Mouse (Mus musculus) embryonic facial prominence, embryonic 11.5 days (tissue): ENCODE data around the gene Pitpnc1. TPM values are rescaled to one million over a fixed set of nuclear protein-coding genes. Genes with fewer than 3 reads are reported as not detected.

Experiments
- ATAC-seq: fragments of 200-750 bp; cut with Nextera tagmentation; replicated peaks from 2 replicates; pipeline ENCODE4 v1.8.0; 2017; ENCODE audit warnings: low read depth; ENCODE audit not compliant: insufficient number of reproducible peaks, low FRiP score, low TSS enrichment
- DNase-seq: peaks from one replicate; pipeline ENCODE4 v3.0.0-alpha.2; 2015; ENCODE audit warnings: low spot score
- H3K27ac ChIP-seq: fragments of 300-500 bp; sonication (generic); replicated peaks from 2 replicates; pipeline ENCODE4 v1.5.1; 2014; ENCODE audit warnings: mild to moderate bottlenecking, low read depth, low read length, control low read depth
- H3K27me3 ChIP-seq: fragments of 300-500 bp; sonication (generic); 2 replicates; pipeline ENCODE4 v1.6.1; 2014; ENCODE audit warnings: mild to moderate bottlenecking, low read length, moderate library complexity, mixed read lengths; ENCODE audit not compliant: control insufficient read depth, insufficient read depth
- H3K36me3 ChIP-seq: fragments of 300-500 bp; sonication (generic); replicated peaks from 2 replicates; pipeline ENCODE4 v1.6.1; 2014; ENCODE audit warnings: low read depth, mild to moderate bottlenecking, low read length, moderate library complexity, mixed read lengths; ENCODE audit not compliant: control insufficient read depth, insufficient read depth
- H3K4me1 ChIP-seq: fragments of 300-500 bp; sonication (generic); 2 replicates; pipeline ENCODE4 v1.6.1; 2014; ENCODE audit warnings: low read length, mixed read lengths; ENCODE audit not compliant: control insufficient read depth, insufficient read depth
- H3K4me2 ChIP-seq: fragments of 300-500 bp; sonication (generic); 2 replicates; pipeline ENCODE4 v1.6.1; 2014; ENCODE audit warnings: low read depth, mild to moderate bottlenecking, control low read depth, low read length, moderate library complexity
- H3K4me3 ChIP-seq: fragments of 300-500 bp; sonication (generic); 2 replicates; pipeline ENCODE4 v1.5.1; 2014; ENCODE audit warnings: low read depth, low read length, control low read depth
- H3K9ac ChIP-seq: fragments of 300-500 bp; sonication (generic); replicated peaks from 2 replicates; pipeline ENCODE4 v1.6.1; 2014; ENCODE audit warnings: mild to moderate bottlenecking, control low read depth, low read length
- H3K9me3 ChIP-seq: fragments of 300-500 bp; sonication (generic); replicated peaks from 2 replicates; pipeline ENCODE4 v1.6.1; 2016; ENCODE audit warnings: mild to moderate bottlenecking, low read length, inconsistent platforms, mixed read lengths; ENCODE audit not compliant: control insufficient read depth
- WGBS: fragments of 180-500 bp; shearing (Covaris S2); extraction: QIAGEN DNeasy Blood & Tissue Kit; methylation state at CpG from one replicate; pipeline ENCODE4 v1.1.7; 2014; 5-methylcytosine and 5-hydroxymethylcytosine counted together
- polyA plus RNA-seq: library from polyadenylated mRNA; unstranded; fragments of >200 nt; fragmentation: Nextera tagmentation; extraction: Ambion mirVana; gene quantifications from 2 replicates; pipeline ENCODE4 v1.2.1, GENCODE M21; 2014

The Pitpnc1 gene
- polyA plus RNA-seq, 1 experiment from 2014 or later = 45.1 TPM

GRCm38 (mm10) chr11:107276898-107277297 is 193.6 kb downstream of the Pitpnc1 start:
- Histone ChIP-seq H3K9me3 (no peaks in the 10 kb centered on the region), H3K4me1 (peaks cover 3% of the 10 kb centered on the region), H3K27me3 (no peaks in the 10 kb centered on the region), H3K4me3 (no peak overlapping the region), H3K9ac (no peak overlapping the region), H3K36me3 (no peaks in the 10 kb centered on the region; the same call in 1 of the 2 replicates), H3K27ac (no peak overlapping the region), H3K4me2 (no peak overlapping the region)
- ATAC-seq (no peak), DNase-seq (no peak)
- WGBS = 64% methylated on average over 7 of the region's 7 CpGs

DNA sequence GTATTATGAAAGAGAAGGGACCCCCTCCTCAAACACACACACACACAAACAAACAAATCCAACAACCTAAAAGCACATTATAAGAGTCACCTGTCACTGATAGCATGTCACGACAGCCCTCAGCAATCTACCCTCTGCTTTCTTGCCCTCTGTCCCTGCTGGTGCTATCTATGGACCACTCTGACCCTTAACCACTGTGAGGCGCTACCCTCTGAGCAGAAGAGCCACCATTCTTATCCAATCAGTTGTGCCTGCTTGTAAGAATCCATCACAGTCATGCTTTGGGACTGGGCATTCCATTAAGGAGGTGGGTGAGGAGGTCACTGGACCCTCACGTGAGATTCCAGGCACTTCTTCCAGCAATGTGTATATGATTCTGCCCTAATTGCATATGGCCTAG is 194.2 kb downstream of the Pitpnc1 start:
- Histone ChIP-seq H3K27ac (no peak overlapping the region), H3K27me3 (no peaks in the 10 kb centered on the region), H3K36me3 (no peaks in the 10 kb centered on the region; the same call in 1 of the 2 replicates), H3K4me2 (no peak overlapping the region), H3K9ac (no peak overlapping the region), H3K9me3 (no peaks in the 10 kb centered on the region), H3K4me1 (peaks cover 3% of the 10 kb centered on the region), H3K4me3 (no peak overlapping the region)
- ATAC-seq (no peak), DNase-seq (no peak)
- WGBS = 63% methylated on average over 3 of the region's 3 CpGs

GRCm38 (mm10) chr11:107275902-107276301 is 194.6 kb downstream of the Pitpnc1 start:
- WGBS = 31% methylated on average over 6 of the region's 6 CpGs
- Histone ChIP-seq H3K9me3 (no peaks in the 10 kb centered on the region), H3K36me3 (no peaks in the 10 kb centered on the region; the same call in 1 of the 2 replicates), H3K4me2 (no peak overlapping the region), H3K4me1 (peaks cover 3% of the 10 kb centered on the region), H3K9ac (no peak overlapping the region), H3K4me3 (no peak overlapping the region), H3K27ac (no peak overlapping the region), H3K27me3 (no peaks in the 10 kb centered on the region)
- ATAC-seq (no peak), DNase-seq (peak; percentile 59)

- Histone ChIP-seq H3K4me1 (peaks cover 3% of the 10 kb centered on the region), H3K4me2 (no peak overlapping the region), H3K4me3 (no peak overlapping the region), H3K27ac (no peak overlapping the region), H3K9me3 (no peaks in the 10 kb centered on the region), H3K27me3 (no peaks in the 10 kb centered on the region), H3K9ac (no peak overlapping the region), H3K36me3 (no peaks in the 10 kb centered on the region)
- DNase-seq = no peak
- no peak for ATAC-seq
- WGBS = 74% methylated on average over 9 of the region's 9 CpGs
These were observed 196.3 kb downstream of the Pitpnc1 start for GRCm38 (mm10) chr11:107274206-107274605.

- H3K4me1 ChIP-seq = no peaks in the 10 kb centered on the region
- H3K36me3 ChIP-seq = no peaks in the 10 kb centered on the region
- no peak overlapping the region for H3K9ac ChIP-seq
- 0 out of 2 replicates have a peak, but pooled peaks cover 3% of the 10 kb centered on the region for H3K9me3 ChIP-seq
- DNase-seq (no peak), ATAC-seq (no peak)
- WGBS = 88% methylated on average over 11 of the region's 11 CpGs
- H3K4me3 ChIP-seq = no peak overlapping the region
- no peaks in the 10 kb centered on the region for H3K27me3 ChIP-seq
- no peak overlapping the region for H3K27ac ChIP-seq
- no peak overlapping the region for H3K4me2 ChIP-seq
These were observed 198.0 kb downstream of the Pitpnc1 start for GRCm38 (mm10) chr11:107272351-107272975.

- H3K36me3 ChIP-seq = no peaks in the 10 kb centered on the region
- no peak overlapping the region for H3K9ac ChIP-seq
- no peak for DNase-seq
- H3K27ac ChIP-seq = no peak overlapping the region
- ATAC-seq = no peak
- H3K4me3 ChIP-seq = no peak overlapping the region
- 0 out of 2 replicates have a peak, but pooled peaks cover 3% of the 10 kb centered on the region for H3K9me3 ChIP-seq
- H3K4me2 ChIP-seq = no peak overlapping the region
- WGBS = 87% methylated on average over 9 of the region's 9 CpGs
- no peaks in the 10 kb centered on the region for H3K27me3 ChIP-seq
- no peaks in the 10 kb centered on the region for H3K4me1 ChIP-seq
These were observed 199.9 kb downstream of the Pitpnc1 start for GRCm38 (mm10) chr11:107270564-107270963.

- WGBS = 93% methylated on average over 3 of the region's 3 CpGs
- Histone ChIP-seq H3K9me3 (0 out of 2 replicates have a peak, but pooled peaks cover 3% of the 10 kb centered on the region), H3K27me3 (no peaks in the 10 kb centered on the region), H3K27ac (no peak overlapping the region), H3K9ac (no peak overlapping the region), H3K4me3 (no peak overlapping the region), H3K4me1 (no peaks in the 10 kb centered on the region), H3K36me3 (no peaks in the 10 kb centered on the region), H3K4me2 (no peak overlapping the region)
- DNase-seq (no peak), ATAC-seq (no peak)
These were observed 203.0 kb downstream of the Pitpnc1 start for GRCm38 (mm10) chr11:107267522-107267921.

GRCm38 (mm10) chr11:107265861-107266260 is 204.6 kb downstream of the Pitpnc1 start:
- no peak for DNase-seq
- Histone ChIP-seq H3K27me3 (no peaks in the 10 kb centered on the region), H3K4me3 (no peak overlapping the region), H3K9me3 (0 out of 2 replicates have a peak, but pooled peaks cover 3% of the 10 kb centered on the region), H3K9ac (no peak overlapping the region), H3K27ac (no peak overlapping the region), H3K4me1 (no peaks in the 10 kb centered on the region), H3K4me2 (no peak overlapping the region), H3K36me3 (no peaks in the 10 kb centered on the region)
- ATAC-seq = no peak
- WGBS = 90% methylated on average over 4 of the region's 4 CpGs
